11 mouse cellular contexts compared by ENCODE assay signal in the genomic region with DNA sequence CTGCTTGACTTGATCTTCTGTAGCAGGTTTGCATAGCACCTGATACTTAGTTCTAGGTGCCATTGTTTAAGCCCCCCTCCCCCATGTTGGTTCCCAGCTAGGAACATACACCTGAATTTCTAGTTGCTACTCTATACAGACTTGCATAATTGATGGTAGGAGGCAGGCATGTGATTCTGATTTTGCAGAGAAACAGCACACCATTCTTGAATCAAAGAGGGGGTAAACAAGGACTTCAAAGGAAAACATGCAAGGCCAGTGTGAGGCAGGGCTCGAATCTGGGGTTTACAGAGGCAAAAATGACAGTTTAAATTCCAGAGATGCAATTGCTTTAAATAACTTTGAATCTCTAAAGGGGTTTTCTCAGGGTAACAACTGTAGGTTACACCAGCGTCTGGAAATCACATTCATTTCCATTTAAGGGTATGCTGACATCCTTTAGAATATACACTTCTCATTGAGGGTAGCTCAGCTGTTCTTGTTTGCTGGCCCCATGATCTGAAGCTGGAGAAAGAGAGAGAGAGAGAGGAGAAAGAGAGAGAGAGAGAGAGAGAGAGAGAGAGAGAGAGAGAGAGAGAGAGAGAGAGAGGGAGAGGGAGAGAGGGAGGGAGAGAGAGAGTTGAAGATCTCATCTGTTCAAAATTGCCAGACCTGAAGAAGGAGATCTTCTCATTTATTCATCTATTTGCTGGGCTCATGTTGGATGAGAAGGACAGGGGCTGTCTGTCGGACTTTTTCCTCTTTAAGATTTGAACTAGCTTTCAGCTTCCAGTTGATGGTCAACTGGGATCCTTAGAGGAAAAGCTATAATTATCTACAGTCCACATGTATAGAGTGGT. TPM values are rescaled to one million over a fixed set of nuclear protein-coding genes. Genes with fewer than 3 reads are reported as not detected.
DNase-seq lines count a peak whose midpoint lies in the region; ATAC-seq and TF ChIP-seq lines count a peak whose summit lies in the region.
"Had no signal": no experiment of that assay in that cellular context is flagged by ENCODE, and none has a peak within 500 bp of the region (broad histone marks: within the 10 kb centered on the region; RNA-seq: fewer than 3 reads in every experiment).

No protein-coding gene starts in this region.

- peaks cover 14% of the 10 kb centered on the region for H3K4me1 ChIP-seq in heart, embryonic 15.5 days (replicated peaks)
- no peaks in the 10 kb centered on the region for H3K4me1 ChIP-seq in midbrain, embryonic 15.5 days
- H3K4me1 ChIP-seq in midbrain, embryonic 11.5 days (ENCODE audit: control insufficient read depth, insufficient read depth, low read length) = no peaks in the 10 kb centered on the region
- H3K4me1 ChIP-seq in embryonic facial prominence, embryonic 13.5 days = peaks cover 16% of the 10 kb centered on the region
- H3K4me1 ChIP-seq: neural tube, embryonic 12.5 days had no signal

- no peak overlapping the region for H3ac ChIP-seq in myocyte (ENCODE audit: control insufficient read depth, insufficient read length)

- H3K27ac ChIP-seq in heart, embryonic 15.5 days = peak overlapping the region; percentile 87
- H3K27ac ChIP-seq in midbrain, embryonic 15.5 days = 0 out of 2 replicates have a peak overlapping the region, but pooled peaks have one; percentile 20
- H3K27ac ChIP-seq in midbrain, embryonic 11.5 days (ENCODE audit: low read depth, low read length) = no peak overlapping the region
- peak overlapping the region; percentile 84 for H3K27ac ChIP-seq in embryonic facial prominence, embryonic 13.5 days
- H3K27ac ChIP-seq: neural tube, embryonic 12.5 days had no signal

- no peaks in the 10 kb centered on the region for H3K9me3 ChIP-seq in heart, embryonic 15.5 days (replicated peaks)
- H3K9me3 ChIP-seq in midbrain, embryonic 15.5 days = no peaks in the 10 kb centered on the region
- no peaks in the 10 kb centered on the region for H3K9me3 ChIP-seq in midbrain, embryonic 11.5 days (ENCODE audit: control insufficient read depth, low read length)
- no peaks in the 10 kb centered on the region for H3K9me3 ChIP-seq in embryonic facial prominence, embryonic 13.5 days
- H3K9me3 ChIP-seq: neural tube, embryonic 12.5 days had no signal

- H3K4me2 ChIP-seq in heart, embryonic 15.5 days = no peak overlapping the region
- no peak overlapping the region for H3K4me2 ChIP-seq in midbrain, embryonic 15.5 days
- H3K4me2 ChIP-seq in midbrain, embryonic 11.5 days = no peak overlapping the region
- H3K4me2 ChIP-seq in embryonic facial prominence, embryonic 13.5 days = no peak overlapping the region
- peak overlapping the region; percentile 85 for H3K4me2 ChIP-seq in myocyte (ENCODE audit: low read depth)
- H3K4me2 ChIP-seq: neural tube, embryonic 12.5 days had no signal

- H3K4me3 ChIP-seq in heart, embryonic 15.5 days = no peak overlapping the region
- no peak overlapping the region for H3K4me3 ChIP-seq in midbrain, embryonic 15.5 days
- H3K4me3 ChIP-seq in midbrain, embryonic 11.5 days (ENCODE audit: low read depth, low read length) = no peak overlapping the region
- no peak overlapping the region for H3K4me3 ChIP-seq in embryonic facial prominence, embryonic 13.5 days
- H3K4me3 ChIP-seq in myocyte = no peak overlapping the region
- H3K4me3 ChIP-seq: neural tube, embryonic 12.5 days had no signal

- no peak for ATAC-seq in heart, embryonic 15.5 days (replicated peaks; ENCODE audit: insufficient number of reproducible peaks, insufficient read depth, low FRiP score, low read depth)
- ATAC-seq in midbrain, embryonic 15.5 days (replicated peaks) = no peak
- ATAC-seq in midbrain, embryonic 11.5 days (ENCODE audit: low FRiP score) = no peak
- ATAC-seq in embryonic facial prominence, embryonic 13.5 days (ENCODE audit: insufficient number of reproducible peaks, insufficient read depth, low FRiP score, low TSS enrichment, low read depth) = no peak

- DNase-seq in heart, adult 9 months (ENCODE audit: low spot score in 2 of 2) = no peak
- DNase-seq in midbrain, embryonic 11.5 days (ENCODE audit: low spot score, missing footprints) = no peak
- no peak for DNase-seq in adrenal gland, adult 18-20 months (ENCODE audit: low spot score in 2 of 2)
- no peak for DNase-seq in testis, postnatal 10 days (ENCODE audit: low spot score)

- no peaks in the 10 kb centered on the region for H3K79me2 ChIP-seq in myocyte (ENCODE audit: control insufficient read depth, insufficient read depth)

- H3K9ac ChIP-seq in heart, embryonic 15.5 days = no peak overlapping the region
- H3K9ac ChIP-seq in midbrain, embryonic 15.5 days = no peak overlapping the region
- H3K9ac ChIP-seq in midbrain, embryonic 11.5 days (ENCODE audit: low read length) = no peak overlapping the region
- no peak overlapping the region for H3K9ac ChIP-seq in embryonic facial prominence, embryonic 13.5 days
- H3K9ac ChIP-seq: neural tube, embryonic 12.5 days had no signal

- no peak for TF ChIP-seq POLR2A in myocyte (IDR thresholded peaks at IDR 0.05; ENCODE audit: insufficient read length, low read depth)

- 34% methylated on average over 3 of the region's 3 CpGs for WGBS in heart, embryonic 15.5 days
- WGBS in midbrain, embryonic 15.5 days = 58% methylated on average over 3 of the region's 3 CpGs
- WGBS in midbrain, embryonic 11.5 days = 63% methylated on average over 3 of the region's 3 CpGs
- 40% methylated on average over 3 of the region's 3 CpGs for WGBS in embryonic facial prominence, embryonic 13.5 days

- H3K36me3 ChIP-seq in heart, embryonic 15.5 days = no peaks in the 10 kb centered on the region
- H3K36me3 ChIP-seq in midbrain, embryonic 15.5 days (replicated peaks) = no peaks in the 10 kb centered on the region
- H3K36me3 ChIP-seq in midbrain, embryonic 11.5 days (ENCODE audit: control insufficient read depth, insufficient read depth, low read length) = no peaks in the 10 kb centered on the region
- no peaks in the 10 kb centered on the region for H3K36me3 ChIP-seq in embryonic facial prominence, embryonic 13.5 days
- no peaks in the 10 kb centered on the region for H3K36me3 ChIP-seq in myocyte (ENCODE audit: control insufficient read depth, insufficient read depth)
- H3K36me3 ChIP-seq: neural tube, embryonic 12.5 days had no signal

- no peaks in the 10 kb centered on the region for H3K27me3 ChIP-seq in heart, embryonic 15.5 days
- no peaks in the 10 kb centered on the region for H3K27me3 ChIP-seq in midbrain, embryonic 15.5 days (replicated peaks)
- no peaks in the 10 kb centered on the region for H3K27me3 ChIP-seq in midbrain, embryonic 11.5 days (ENCODE audit: control insufficient read depth, insufficient read depth, low read length)
- H3K27me3 ChIP-seq in embryonic facial prominence, embryonic 13.5 days = no peaks in the 10 kb centered on the region
- no peaks in the 10 kb centered on the region for H3K27me3 ChIP-seq in myocyte (ENCODE audit: control insufficient read depth, insufficient read depth, insufficient read length)
- H3K27me3 ChIP-seq: neural tube, embryonic 12.5 days had no signal

TF ChIP-seq in myocyte, 11 proteins besides CTCF, POLR2A, EP300 and RAD21:
- no peak for TF ChIP-seq E2F4 (IDR thresholded peaks at IDR 0.05; ENCODE audit: insufficient read depth)
- TF ChIP-seq TCF3 (IDR thresholded peaks at IDR 0.05; ENCODE audit: insufficient read length, low read depth) = no peak
- TF ChIP-seq MYOG (IDR thresholded peaks at IDR 0.05; ENCODE audit: control insufficient read depth in 1 of 3, insufficient read depth in 1 of 3, insufficient read length in 2 of 3, low read depth in 2 of 3) = peak in 1 of 3 experiments; percentile 21
- peak; percentile 87 for TF ChIP-seq SRF (IDR thresholded peaks at IDR 0.05; ENCODE audit: control insufficient read depth, insufficient read length, low read depth)

RNA-seq across cellular contexts. Expression of gene Cd69, which starts 46.1 kb away (rescaled TPM):
- 0.10 and 0.70 TPM in 2 replicates for polyA plus RNA-seq in heart, embryonic 15.5 days (2015; fragmentation: Nextera tagmentation; extraction: Ambion mirVana)
- not detected in 2 replicates for polyA plus RNA-seq in midbrain, embryonic 15.5 days (2015; fragmentation: Nextera tagmentation; extraction: Ambion mirVana)
- 0.10 TPM in 1 of 2 replicates, not detected in the other for polyA plus RNA-seq in midbrain, embryonic 11.5 days (2014; fragmentation: Nextera tagmentation; extraction: Ambion mirVana)
- polyA plus RNA-seq in embryonic facial prominence, embryonic 13.5 days (2015; fragmentation: Nextera tagmentation; extraction: Ambion mirVana) = not detected in 2 replicates
- polyA plus RNA-seq in myocyte (2012; fragmentation: generic; extraction: Trizol) = 0.23 TPM
- under 1 TPM in 1 of 2 experiments, not detected in 1; 0.42 TPM for total RNA-seq in adrenal gland, adult 18-20 months (2021)
- total RNA-seq: layer of hippocampus, postnatal 25 days had no signal
- polyA plus RNA-seq: forebrain, embryonic 11.5 days; neural tube, embryonic 12.5 days had no signal

RNA-seq across cellular contexts. Expression of gene Clec2d, which starts 48.7 kb away (rescaled TPM):
- 0.37 and 0.46 TPM in 2 replicates for polyA plus RNA-seq in heart, embryonic 15.5 days (2015; fragmentation: Nextera tagmentation; extraction: Ambion mirVana)
- polyA plus RNA-seq in midbrain, embryonic 15.5 days (2015; fragmentation: Nextera tagmentation; extraction: Ambion mirVana) = not detected in 2 replicates
- not detected in 2 replicates for polyA plus RNA-seq in midbrain, embryonic 11.5 days (2014; fragmentation: Nextera tagmentation; extraction: Ambion mirVana)
- polyA plus RNA-seq in embryonic facial prominence, embryonic 13.5 days (2015; fragmentation: Nextera tagmentation; extraction: Ambion mirVana) = 0.28 and 0.58 TPM in 2 replicates
- 19.7 TPM for polyA plus RNA-seq in myocyte (2012; fragmentation: generic; extraction: Trizol)
- 10 to 100 TPM; 36.6 to 74.6 TPM for total RNA-seq in adrenal gland, adult 18-20 months (2021)
- polyA plus RNA-seq: forebrain, embryonic 11.5 days; neural tube, embryonic 12.5 days had no signal

Comparison
In these comparisons a context has a peak if more than half of its experiments do, and no peak if none do; other contexts are left out.
1. RNA of gene Clec2d, which starts 48.7 kb away (polyA plus RNA-seq): 19.7 TPM in myocyte (single experiment); 0.37 to 0.46 TPM in heart, embryonic 15.5 days, 0.28 to 0.58 TPM in embryonic facial prominence, embryonic 13.5 days, not detected in midbrain, embryonic 15.5 days and not detected in midbrain, embryonic 11.5 days; every median in the first group is over 10 times any median in the second.